Mouse (Mus musculus) embryonic facial prominence, embryonic 13.5 days (tissue): ENCODE measurements around the gene Rbfox1. TPM values are rescaled to one million over a fixed set of nuclear protein-coding genes. Genes with fewer than 3 reads are reported as not detected.

Experiments
- ATAC-seq: fragments of 200-750 bp; cut with Nextera tagmentation; 2 replicates; pipeline ENCODE4 v1.8.0; 2017; ENCODE audit warnings: low read depth; ENCODE audit not compliant: insufficient number of reproducible peaks, insufficient read depth, low FRiP score, low TSS enrichment
- H3K27ac ChIP-seq: fragments of 300-500 bp; sonication (generic); 2 replicates; pipeline ENCODE4 v1.5.1; 2015; ENCODE audit warnings: moderate library complexity, mild to moderate bottlenecking, inconsistent platforms
- H3K27me3 ChIP-seq: fragments of 300-500 bp; sonication (generic); 2 replicates; pipeline ENCODE4 v1.6.1; 2015; ENCODE audit warnings: mild to moderate bottlenecking, inconsistent platforms
- H3K36me3 ChIP-seq: fragments of 300-500 bp; sonication (generic); 2 replicates; pipeline ENCODE4 v1.6.1; 2015; ENCODE audit warnings: mild to moderate bottlenecking, inconsistent platforms
- H3K4me1 ChIP-seq: fragments of 300-500 bp; sonication (generic); 2 replicates; pipeline ENCODE4 v1.6.1; 2015; ENCODE audit warnings: inconsistent platforms
- H3K4me2 ChIP-seq: fragments of 300-500 bp; sonication (generic); 2 replicates; pipeline ENCODE4 v1.6.1; 2015; ENCODE audit warnings: moderate library complexity, mild to moderate bottlenecking, inconsistent platforms
- H3K4me3 ChIP-seq: fragments of 300-500 bp; sonication (generic); 2 replicates; pipeline ENCODE4 v1.5.1; 2015; ENCODE audit warnings: mild to moderate bottlenecking, inconsistent platforms
- H3K9ac ChIP-seq: fragments of 300-500 bp; sonication (generic); 2 replicates; pipeline ENCODE4 v1.6.1; 2015; ENCODE audit warnings: mild to moderate bottlenecking, inconsistent platforms
- H3K9me3 ChIP-seq: fragments of 300-500 bp; sonication (generic); 2 replicates; pipeline ENCODE4 v1.6.1; 2016; ENCODE audit warnings: inconsistent platforms
- WGBS: fragments of 180-500 bp; shearing (Covaris S2); methylation state at CpG from one replicate; pipeline ENCODE4 v1.1.7; 2015; ENCODE audit warnings: mixed read lengths; 5-methylcytosine and 5-hydroxymethylcytosine counted together
- polyA plus RNA-seq: library from polyadenylated mRNA; unstranded; fragments of >200 nt; fragmentation: Nextera tagmentation; extraction: Ambion mirVana; gene quantifications from 2 replicates; pipeline ENCODE4 v1.2.1, GENCODE M21; 2015

The Rbfox1 gene
- polyA plus RNA-seq, 1 experiment from 2014 or later, result 3.9 TPM

DNA sequence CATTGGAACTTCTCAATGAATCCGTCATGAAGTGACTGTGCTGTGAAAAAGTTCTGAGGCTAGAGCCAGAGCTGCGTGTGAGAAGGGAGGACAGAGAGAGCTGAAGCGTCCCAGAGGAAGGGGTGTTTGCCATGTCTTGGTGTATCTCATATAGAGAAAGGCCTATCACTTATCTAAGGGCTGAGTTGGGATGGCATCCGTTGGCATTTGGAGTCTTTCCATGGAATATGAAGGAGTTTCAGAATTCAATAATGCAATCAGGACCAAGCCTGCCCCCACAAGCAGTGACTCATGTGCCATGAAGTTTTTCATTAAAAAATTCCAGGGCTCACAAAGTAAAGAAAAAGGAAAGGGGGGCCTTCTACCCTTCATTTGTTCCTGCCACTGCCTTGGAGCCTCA, 112.0 kb downstream of the Rbfox1 start:
- H3K9ac ChIP-seq, result no peak overlapping the region
- H3K4me1 ChIP-seq, result no peaks in the 10 kb centered on the region
- no peak for ATAC-seq
- WGBS, result 61% methylated on average over 4 of the region's 4 CpGs
- no peaks in the 10 kb centered on the region for H3K27me3 ChIP-seq
- H3K4me3 ChIP-seq, result no peak overlapping the region
- no peaks in the 10 kb centered on the region for H3K36me3 ChIP-seq
- no peaks in the 10 kb centered on the region for H3K9me3 ChIP-seq
- no peak overlapping the region for H3K27ac ChIP-seq
- no peak overlapping the region for H3K4me2 ChIP-seq

DNA sequence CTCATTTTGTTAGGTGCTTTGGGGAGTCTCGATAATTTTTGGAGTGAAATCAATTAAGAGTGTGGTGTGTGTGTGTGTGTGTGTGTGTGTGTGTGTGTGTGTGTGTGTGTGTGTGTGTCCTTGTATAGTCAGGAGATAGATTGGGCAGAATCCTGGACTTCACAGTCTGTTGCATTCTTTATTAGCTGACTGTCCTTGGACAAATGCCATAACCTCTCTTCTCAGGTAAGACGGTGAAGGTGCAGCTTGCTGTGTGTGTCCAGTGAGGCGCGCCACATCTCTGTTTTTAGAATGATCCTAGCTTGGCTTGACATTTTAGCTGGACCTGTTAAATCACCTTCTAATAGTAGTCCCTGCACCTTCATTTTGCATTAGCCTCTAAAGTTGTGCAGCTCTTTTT, 112.5 kb downstream of the Rbfox1 start:
- no peak overlapping the region for H3K27ac ChIP-seq
- H3K36me3 ChIP-seq, result no peaks in the 10 kb centered on the region
- no peak for ATAC-seq
- H3K9me3 ChIP-seq, result no peaks in the 10 kb centered on the region
- no peak overlapping the region for H3K9ac ChIP-seq
- no peak overlapping the region for H3K4me3 ChIP-seq
- no peaks in the 10 kb centered on the region for H3K4me1 ChIP-seq
- no peak overlapping the region for H3K4me2 ChIP-seq
- H3K27me3 ChIP-seq, result no peaks in the 10 kb centered on the region
- 83% methylated on average over 4 of the region's 4 CpGs for WGBS

DNA sequence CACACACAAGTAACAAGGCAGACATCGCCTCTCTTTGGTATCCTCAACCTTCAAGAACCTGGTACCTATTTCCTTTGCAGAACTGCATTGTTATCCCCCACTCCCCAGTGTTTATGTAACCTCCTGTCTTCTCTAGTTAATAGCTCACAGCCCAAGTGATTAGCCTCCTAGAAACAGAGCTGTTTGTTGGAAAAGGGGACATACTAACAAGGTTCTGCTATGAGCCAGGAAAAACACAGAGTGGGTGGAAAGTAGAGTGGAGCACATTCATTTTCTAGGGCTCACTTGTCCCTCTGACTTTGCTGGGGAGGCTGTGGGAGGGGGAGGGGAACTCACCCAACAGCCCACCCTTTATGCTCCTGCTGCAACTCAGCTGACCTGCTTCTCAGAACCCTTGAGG, 114.9 kb downstream of the Rbfox1 start:
- no peak overlapping the region for H3K27ac ChIP-seq

DNA sequence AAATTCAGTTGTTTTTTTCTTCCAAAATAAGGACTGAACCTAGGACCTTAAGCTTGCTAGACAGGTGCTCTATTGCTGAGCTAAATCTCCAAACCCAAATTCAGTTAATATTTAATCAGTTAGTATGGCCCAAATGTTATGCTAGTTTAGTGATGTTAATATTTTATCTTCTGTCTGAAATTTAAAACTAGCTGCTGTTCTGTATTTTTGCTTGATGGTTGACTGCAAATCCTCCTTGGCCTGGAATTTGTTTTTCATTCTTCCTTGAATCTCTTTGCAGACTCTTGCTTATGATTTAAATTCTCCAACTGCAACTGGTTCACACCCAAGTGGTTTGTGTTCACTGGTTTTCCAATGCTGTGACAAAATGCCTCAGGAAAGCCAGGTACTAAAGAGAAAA, 121.8 kb downstream of the Rbfox1 start:
- Histone ChIP-seq H3K9ac (no peak overlapping the region), H3K4me2 (no peak overlapping the region), H3K9me3 (no peaks in the 10 kb centered on the region), H3K4me3 (no peak overlapping the region), H3K27me3 (no peaks in the 10 kb centered on the region), H3K4me1 (no peaks in the 10 kb centered on the region), H3K36me3 (no peaks in the 10 kb centered on the region), H3K27ac (no peak overlapping the region)
- ATAC-seq, result no peak

More for the DNA sequence above, 114.9 kb downstream of the Rbfox1 start:
- Histone ChIP-seq H3K36me3 (no peaks in the 10 kb centered on the region), H3K27me3 (no peaks in the 10 kb centered on the region), H3K4me1 (no peaks in the 10 kb centered on the region), H3K9ac (no peak overlapping the region), H3K9me3 (no peaks in the 10 kb centered on the region), H3K4me2 (no peak overlapping the region), H3K4me3 (no peak overlapping the region)
- 19% methylated on average over 1 of the region's 1 CpGs for WGBS
- no peak for ATAC-seq

DNA sequence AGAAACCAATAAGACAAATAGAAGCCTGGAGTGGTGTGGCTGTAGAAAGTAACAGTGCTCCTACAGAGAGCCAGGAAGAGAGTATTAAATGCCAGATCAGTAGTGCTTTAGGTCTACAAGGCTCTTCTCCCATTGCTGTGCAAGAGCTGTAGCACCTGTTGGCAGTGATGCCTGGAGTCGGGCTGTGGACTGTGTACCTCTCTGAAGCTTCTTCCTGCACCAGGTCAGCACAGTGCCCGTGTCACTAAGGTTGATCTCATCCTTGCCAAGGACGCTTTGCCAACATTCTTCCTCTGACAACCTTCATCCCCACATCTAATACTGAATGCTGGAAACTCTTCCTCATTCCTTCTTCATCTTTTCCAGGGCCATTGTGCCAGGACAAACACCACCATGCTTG, 127.7 kb downstream of the Rbfox1 start:
- H3K4me3 ChIP-seq, result no peak overlapping the region
- no peaks in the 10 kb centered on the region for H3K36me3 ChIP-seq
- H3K27ac ChIP-seq, result no peak overlapping the region
- H3K9me3 ChIP-seq, result no peaks in the 10 kb centered on the region
- H3K4me2 ChIP-seq, result no peak overlapping the region
- H3K4me1 ChIP-seq, result no peaks in the 10 kb centered on the region
- H3K27me3 ChIP-seq, result no peaks in the 10 kb centered on the region
- no peak overlapping the region for H3K9ac ChIP-seq
- 80% methylated on average over 3 of the region's 3 CpGs for WGBS
- ATAC-seq, result no peak

DNA sequence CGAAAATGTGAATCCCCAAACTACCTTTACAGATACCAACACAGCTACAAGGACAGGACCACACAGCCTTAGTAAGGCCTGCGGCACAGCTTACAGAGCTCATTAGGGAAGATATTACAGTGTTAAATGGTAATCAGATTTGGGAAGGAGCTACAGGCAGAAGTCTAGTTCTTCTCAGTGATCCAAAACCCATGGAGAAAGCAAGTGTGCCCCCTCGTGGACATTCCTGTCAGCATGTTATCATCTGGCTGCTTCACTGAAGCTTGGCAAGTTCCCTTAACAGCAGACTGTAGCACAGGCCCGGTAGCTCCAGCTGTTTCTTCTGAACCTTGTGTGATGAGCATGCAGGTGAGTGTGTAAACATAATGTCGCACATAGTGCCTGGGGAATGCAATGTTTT, 133.5 kb downstream of the Rbfox1 start:
- H3K4me2 ChIP-seq, result no peak overlapping the region
- H3K4me1 ChIP-seq, result no peaks in the 10 kb centered on the region
- WGBS, result 55% methylated on average over 5 of the region's 5 CpGs
- H3K27ac ChIP-seq, result no peak overlapping the region
- H3K36me3 ChIP-seq, result no peaks in the 10 kb centered on the region
- H3K9me3 ChIP-seq, result no peaks in the 10 kb centered on the region
- no peaks in the 10 kb centered on the region for H3K27me3 ChIP-seq
- H3K9ac ChIP-seq, result no peak overlapping the region
- ATAC-seq, result no peak
- H3K4me3 ChIP-seq, result no peak overlapping the region

DNA sequence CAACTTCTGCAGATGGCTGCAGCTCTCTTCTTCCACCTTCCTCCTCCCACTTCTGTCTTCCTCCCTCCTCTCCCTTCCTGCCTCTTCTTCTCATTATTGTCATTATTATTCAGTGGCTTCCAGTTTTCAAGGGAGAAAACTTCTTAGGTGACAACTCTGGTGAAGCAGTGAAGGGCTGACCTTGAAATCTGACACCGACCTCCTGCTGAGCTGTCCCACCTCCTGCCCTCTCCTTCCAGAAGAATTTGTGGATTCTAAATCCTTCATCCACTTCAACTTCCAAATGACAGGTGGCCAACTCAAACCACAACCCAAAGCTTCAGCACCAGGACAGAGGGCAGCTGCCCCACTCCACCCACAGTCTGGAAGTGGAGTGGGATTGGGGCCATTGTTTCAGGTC, 134.2 kb downstream of the Rbfox1 start:
- no peak for ATAC-seq
- Histone ChIP-seq H3K27me3 (no peaks in the 10 kb centered on the region), H3K4me3 (no peak overlapping the region), H3K4me1 (no peaks in the 10 kb centered on the region), H3K27ac (no peak overlapping the region), H3K36me3 (no peaks in the 10 kb centered on the region), H3K4me2 (no peak overlapping the region), H3K9me3 (no peaks in the 10 kb centered on the region), H3K9ac (no peak overlapping the region)
- 31% methylated on average over 1 of the region's 1 CpGs for WGBS

DNA sequence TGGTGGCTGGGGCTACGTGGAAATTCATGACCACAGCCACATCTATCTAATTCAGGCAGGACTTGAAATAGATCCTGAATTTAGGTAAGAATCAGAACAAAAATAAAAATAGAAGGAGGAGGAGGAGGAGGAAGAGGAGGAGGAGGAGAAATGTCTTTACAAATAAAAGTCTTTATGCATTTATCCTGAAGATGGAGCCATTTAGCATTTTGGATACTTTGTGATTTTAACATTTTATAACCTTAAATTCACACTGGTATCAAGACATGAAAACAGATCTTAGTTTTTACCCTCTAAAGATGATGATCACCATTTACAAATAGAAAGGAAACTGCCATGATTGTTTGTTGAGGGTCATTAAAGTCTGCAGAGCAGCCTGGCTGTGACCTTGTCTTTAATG, 146.1 kb downstream of the Rbfox1 start:
- Histone ChIP-seq H3K27ac (no peak overlapping the region), H3K27me3 (no peaks in the 10 kb centered on the region), H3K4me1 (no peaks in the 10 kb centered on the region), H3K9ac (no peak overlapping the region), H3K4me3 (no peak overlapping the region), H3K9me3 (no peaks in the 10 kb centered on the region; the same call in 1 of the 2 replicates), H3K36me3 (no peaks in the 10 kb centered on the region), H3K4me2 (no peak overlapping the region)
- ATAC-seq, result no peak
- 76% methylated on average over 1 of the region's 1 CpGs for WGBS

DNA sequence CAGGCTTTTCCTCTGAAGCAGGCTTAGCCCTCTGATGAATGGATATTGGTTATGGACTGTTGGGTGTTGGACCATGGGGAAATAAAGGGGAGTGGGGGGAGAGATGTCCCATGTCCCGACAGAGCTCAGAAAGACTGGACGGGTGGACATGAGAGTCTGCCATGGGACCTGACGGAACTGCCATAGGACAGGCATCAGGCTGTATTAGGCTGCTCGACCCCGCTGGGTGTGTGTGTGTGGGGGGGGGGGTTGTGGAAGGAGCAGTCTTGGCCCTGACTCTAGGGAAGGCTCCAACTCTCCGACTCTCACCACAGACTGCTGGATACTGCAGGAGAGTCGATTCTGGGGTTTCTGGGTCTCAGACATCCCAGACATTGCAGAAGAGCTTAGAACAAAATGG, 147.4 kb downstream of the Rbfox1 start:
- Histone ChIP-seq H3K36me3 (no peaks in the 10 kb centered on the region), H3K4me2 (no peak overlapping the region), H3K4me3 (no peak overlapping the region), H3K4me1 (no peaks in the 10 kb centered on the region), H3K27ac (no peak overlapping the region), H3K9me3 (no peaks in the 10 kb centered on the region; the same call in 1 of the 2 replicates), H3K27me3 (no peaks in the 10 kb centered on the region), H3K9ac (no peak overlapping the region)
- ATAC-seq, result peak; percentile 69; the same call in 1 of the 2 replicates
- 88% methylated on average over 7 of the region's 7 CpGs for WGBS

DNA sequence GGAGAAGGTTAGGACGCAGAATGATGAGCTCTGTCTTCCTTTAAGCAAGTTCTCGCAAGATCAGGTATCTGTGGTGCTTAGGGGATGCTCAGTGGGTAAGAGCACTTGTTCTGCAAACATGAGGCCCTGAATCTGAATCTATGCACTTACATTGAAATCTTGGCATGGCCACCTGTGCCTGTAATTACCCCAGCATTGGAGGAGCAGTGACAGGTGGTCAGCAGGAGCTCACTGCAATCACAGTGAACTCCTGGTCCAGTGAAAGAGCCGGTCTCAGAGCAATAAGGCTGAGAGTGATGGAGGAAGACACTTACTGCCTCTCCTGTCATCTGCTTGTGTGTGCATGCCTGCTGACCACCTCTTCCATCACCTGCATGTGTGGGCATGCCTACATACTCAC, 149.7 kb downstream of the Rbfox1 start:
- no peak overlapping the region for H3K4me2 ChIP-seq
- H3K9ac ChIP-seq, result no peak overlapping the region
- H3K9me3 ChIP-seq, result no peaks in the 10 kb centered on the region; the same call in 1 of the 2 replicates
- no peaks in the 10 kb centered on the region for H3K27me3 ChIP-seq
- H3K36me3 ChIP-seq, result no peaks in the 10 kb centered on the region
- H3K27ac ChIP-seq, result no peak overlapping the region
- H3K4me1 ChIP-seq, result no peaks in the 10 kb centered on the region
- WGBS, result 69% methylated on average over 3 of the region's 3 CpGs
- ATAC-seq, result no peak
- H3K4me3 ChIP-seq, result no peak overlapping the region

DNA sequence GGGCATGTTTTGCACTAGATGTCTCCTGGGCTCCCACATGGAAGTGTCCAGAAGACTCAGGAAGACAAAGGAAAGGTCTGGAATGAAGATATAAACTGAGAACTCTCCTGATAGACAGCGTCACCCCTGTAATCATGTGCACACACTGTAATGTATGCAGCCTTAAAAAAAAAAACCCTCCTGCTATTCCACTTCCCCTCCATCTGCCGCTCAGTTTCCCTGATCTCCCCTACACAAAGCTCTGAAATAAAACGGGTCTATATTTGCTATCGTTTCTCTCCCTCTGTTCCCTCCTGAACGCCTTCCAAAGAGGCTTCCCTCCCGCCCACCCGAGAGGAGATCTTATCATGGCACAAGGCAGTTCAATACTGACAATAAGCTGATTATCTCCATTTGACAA, 151.9 kb downstream of the Rbfox1 start:
- 74% methylated on average over 7 of the region's 7 CpGs for WGBS
- no peak overlapping the region for H3K4me2 ChIP-seq

DNA sequence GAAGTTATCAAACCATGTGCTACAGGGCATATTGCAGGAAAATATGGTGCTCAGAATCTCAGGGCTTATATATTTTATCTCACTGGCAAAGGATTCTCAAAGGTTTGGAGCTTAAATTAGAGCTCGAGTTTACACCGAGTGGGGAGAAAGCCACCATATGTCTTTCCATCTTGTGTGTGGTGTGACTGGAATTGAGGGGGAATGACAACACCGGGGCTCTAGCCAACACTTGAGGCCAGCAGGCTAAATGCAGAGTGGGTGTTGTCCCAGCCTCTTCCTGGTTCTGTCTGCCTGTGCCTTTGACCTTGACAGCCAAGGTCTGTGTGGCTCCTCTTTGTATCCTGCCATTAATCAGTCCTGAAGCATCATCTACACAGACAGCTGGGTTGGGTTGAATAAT, 157.6 kb downstream of the Rbfox1 start:
- H3K4me3 ChIP-seq, result no peak overlapping the region
- no peaks in the 10 kb centered on the region for H3K4me1 ChIP-seq
- H3K27me3 ChIP-seq, result no peaks in the 10 kb centered on the region
- whole genome bisulfite sequencing, result 82% methylated on average over 3 of the region's 3 CpGs
- no peaks in the 10 kb centered on the region for H3K36me3 ChIP-seq
- no peak overlapping the region for H3K9ac ChIP-seq
- no peaks in the 10 kb centered on the region for H3K9me3 ChIP-seq
- no peak for ATAC-seq
- no peak overlapping the region for H3K27ac ChIP-seq
- H3K4me2 ChIP-seq, result no peak overlapping the region

More for the DNA sequence above, 151.9 kb downstream of the Rbfox1 start:
- Histone ChIP-seq H3K9ac (no peak overlapping the region), H3K4me3 (no peak overlapping the region), H3K9me3 (no peaks in the 10 kb centered on the region; the same call in 1 of the 2 replicates), H3K4me1 (no peaks in the 10 kb centered on the region), H3K36me3 (no peaks in the 10 kb centered on the region), H3K27ac (no peak overlapping the region), H3K27me3 (no peaks in the 10 kb centered on the region)
- ATAC-seq, result no peak

DNA sequence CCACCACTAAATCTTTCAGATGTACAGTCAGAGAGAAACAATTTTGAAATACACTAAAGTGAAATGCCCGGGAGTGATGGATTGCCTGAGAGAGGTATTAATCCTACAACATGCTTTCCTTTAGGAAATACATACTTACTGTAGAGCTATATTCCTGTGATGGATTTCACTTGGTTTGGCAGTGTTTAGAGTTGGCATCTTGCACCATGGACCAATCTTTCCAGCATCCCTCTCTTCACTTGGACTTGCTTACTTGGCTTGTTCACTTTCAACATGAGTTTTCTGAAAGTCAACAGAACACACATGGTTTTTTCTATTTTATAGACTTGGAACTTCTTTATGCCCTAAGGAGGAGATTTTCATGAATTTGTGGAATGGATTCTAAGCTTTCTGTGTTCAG, 163.4 kb downstream of the Rbfox1 start:
- H3K9me3 ChIP-seq, result no peaks in the 10 kb centered on the region
- H3K4me3 ChIP-seq, result no peak overlapping the region
- H3K4me1 ChIP-seq, result no peaks in the 10 kb centered on the region
- no peaks in the 10 kb centered on the region for H3K36me3 ChIP-seq
- H3K27me3 ChIP-seq, result no peaks in the 10 kb centered on the region
- ATAC-seq, result no peak
- WGBS, result 91% methylated on average over 1 of the region's 1 CpGs
- H3K9ac ChIP-seq, result no peak overlapping the region
- no peak overlapping the region for H3K27ac ChIP-seq
- H3K4me2 ChIP-seq, result no peak overlapping the region
